Mouse (Mus musculus): ENCODE results near the gene Megf9. TPM values are rescaled to one million over a fixed set of nuclear protein-coding genes. Genes with fewer than 3 reads are reported as not detected.

The Megf9 gene
- total and polyA plus RNA-seq, 3 experiments = not detected

GRCm38 (mm10) chr4:70552120-70552519 is 17.3 kb upstream of the Megf9 start:
- no peaks in the 10 kb centered on the region for H3K9me3 ChIP-seq (replicated peaks; ENCODE audit: low read length)
- dilution Hi-C loops (cut with MboI; ENCODE audit: extremely low pct_ligation_motif_present, extremely low pct_unique_long_range_greater_than_20kb, low sequenced_read_pairs) (no loop called here), in situ Hi-C loops (cut with MboI; ENCODE audit: low pct_ligation_motif_present, low pct_unique_long_range_greater_than_20kb, low sequenced_read_pairs) (no loop called here)
- H3K9ac ChIP-seq (ENCODE audit: insufficient read depth, low read depth) = no peak overlapping the region
- DNase-seq (ENCODE audit: extremely low read depth) = peak; percentile 10
- H3K4me2 ChIP-seq (ENCODE audit: insufficient read depth, low read depth, poor library complexity, severe bottlenecking) = no peak overlapping the region
- H3K4me1 ChIP-seq (ENCODE audit: control insufficient read depth in 1 of 2, insufficient read depth in 2 of 2) = peaks cover 0 to 16% of the 10 kb centered on the region in 2 experiments; a peak in 2 of 4 replicates
- no peaks in the 10 kb centered on the region for H3K36me3 ChIP-seq (replicated peaks in 1 of 2; ENCODE audit: control insufficient read depth in 1 of 2, insufficient read depth in 1 of 2, low read length in 1 of 2)
- H3K27ac ChIP-seq (ENCODE audit: insufficient read depth, low read depth) = no peak overlapping the region
- H3K27me3 ChIP-seq (replicated peaks) = no peaks in the 10 kb centered on the region
- no peaks in the 10 kb centered on the region for H3K79me2 ChIP-seq (replicated peaks; ENCODE audit: control insufficient read depth, extremely low read depth, insufficient read depth, poor library complexity, severe bottlenecking)
- no peak overlapping the region for H3K4me3 ChIP-seq (replicated peaks in 1 of 3; ENCODE audit: low read depth in 2 of 3, low read length in 2 of 3, poor library complexity in 1 of 3)
- TF ChIP-seq PAX5 (IDR thresholded peaks at IDR 0.05; ENCODE audit: low read length) = no peak
- no peak for TF ChIP-seq JUND (conservative IDR thresholded peaks at IDR 0.05; ENCODE audit: low read depth, low read length)
- TF ChIP-seq ZNF384 (IDR thresholded peaks at IDR 0.05; ENCODE audit: low read depth, low read length) = no peak
- TF ChIP-seq GABPA (IDR thresholded peaks at IDR 0.05; ENCODE audit: insufficient replicate concordance, low read depth, low read length) = no peak
- TF ChIP-seq ETS1 (conservative IDR thresholded peaks at IDR 0.05; ENCODE audit: low read depth, low read length) = no peak
- TF ChIP-seq SMC3 (IDR thresholded peaks at IDR 0.05; ENCODE audit: low read depth, low read length) = no peak
- no peak for TF ChIP-seq RCOR1 (conservative IDR thresholded peaks at IDR 0.05; ENCODE audit: low read depth, low read length)
- no peak for TF ChIP-seq UBTF (IDR thresholded peaks at IDR 0.05; ENCODE audit: low read depth, low read length)
- no peak for TF ChIP-seq MEF2A (IDR thresholded peaks at IDR 0.05; ENCODE audit: borderline replicate concordance, low read depth, low read length)
- TF ChIP-seq E2F4 (IDR thresholded peaks at IDR 0.05; ENCODE audit: insufficient replicate concordance, low read depth, low read length) = no peak
- TF ChIP-seq ZKSCAN1 (IDR thresholded peaks at IDR 0.05; ENCODE audit: borderline replicate concordance, low read depth, low read length) = no peak
- no peak for TF ChIP-seq EP300 (IDR thresholded peaks at IDR 0.05; ENCODE audit: low read length)
- no peak for TF ChIP-seq TBP (conservative IDR thresholded peaks at IDR 0.05; ENCODE audit: low read depth, low read length)
- no peak for TF ChIP-seq NELFE (IDR thresholded peaks at IDR 0.05; ENCODE audit: low read depth, low read length)
- TF ChIP-seq JUN (IDR thresholded peaks at IDR 0.05; ENCODE audit: insufficient read depth, low read depth, low read length) = no peak
- no peak for TF ChIP-seq USF1 (IDR thresholded peaks at IDR 0.05; ENCODE audit: low read depth, low read length)
- TF ChIP-seq KAT2A (IDR thresholded peaks at IDR 0.05; ENCODE audit: insufficient replicate concordance, low read length) = no peak

- Histone ChIP-seq H3K27ac (ENCODE audit: insufficient read depth, low read depth) (no peak overlapping the region), H3K9ac (ENCODE audit: insufficient read depth, low read depth) (no peak overlapping the region), H3K27me3 (replicated peaks) (no peaks in the 10 kb centered on the region), H3K4me1 (ENCODE audit: control insufficient read depth in 1 of 2, insufficient read depth in 2 of 2) (peaks cover 0 to 12% of the 10 kb centered on the region in 2 experiments; a peak in 2 of 4 replicates), H3K4me3 (replicated peaks in 1 of 3; ENCODE audit: low read depth in 2 of 3, low read length in 2 of 3, poor library complexity in 1 of 3) (no peak overlapping the region), H3K4me2 (ENCODE audit: insufficient read depth, low read depth, poor library complexity, severe bottlenecking) (no peak overlapping the region), H3K36me3 (replicated peaks in 1 of 2; ENCODE audit: control insufficient read depth in 1 of 2, insufficient read depth in 1 of 2, low read length in 1 of 2) (no peaks in the 10 kb centered on the region), H3K79me2 (replicated peaks; ENCODE audit: control insufficient read depth, extremely low read depth, insufficient read depth, poor library complexity, severe bottlenecking) (no peaks in the 10 kb centered on the region), H3K9me3 (replicated peaks; ENCODE audit: low read length) (no peaks in the 10 kb centered on the region)
- in situ Hi-C loops (cut with MboI; ENCODE audit: low pct_ligation_motif_present, low pct_unique_long_range_greater_than_20kb, low sequenced_read_pairs) (no loop called here), dilution Hi-C loops (cut with MboI; ENCODE audit: extremely low pct_ligation_motif_present, extremely low pct_unique_long_range_greater_than_20kb, low sequenced_read_pairs) (no loop called here)
- TF ChIP-seq UBTF (IDR thresholded peaks at IDR 0.05; ENCODE audit: low read depth, low read length) = no peak
- TF ChIP-seq ETS1 (conservative IDR thresholded peaks at IDR 0.05; ENCODE audit: low read depth, low read length) = no peak
- no peak for TF ChIP-seq KAT2A (IDR thresholded peaks at IDR 0.05; ENCODE audit: insufficient replicate concordance, low read length)
- TF ChIP-seq EP300 (IDR thresholded peaks at IDR 0.05; ENCODE audit: low read length) = no peak
- TF ChIP-seq BHLHE40 (IDR thresholded peaks at IDR 0.05; ENCODE audit: low read depth, low read length) = no peak
- no peak for TF ChIP-seq CTCF (conservative IDR thresholded peaks at IDR 0.05 in 1 of 2, IDR thresholded peaks at IDR 0.05 in 1 of 2; ENCODE audit: low read depth in 2 of 2, low read length in 2 of 2)
- TF ChIP-seq MXI1 (IDR thresholded peaks at IDR 0.05; ENCODE audit: low read depth, low read length) = no peak
- TF ChIP-seq JUND (conservative IDR thresholded peaks at IDR 0.05; ENCODE audit: low read depth, low read length) = no peak
- no peak for TF ChIP-seq TBP (conservative IDR thresholded peaks at IDR 0.05; ENCODE audit: low read depth, low read length)
- no peak for TF ChIP-seq ZNF384 (IDR thresholded peaks at IDR 0.05; ENCODE audit: low read depth, low read length)
- no peak for TF ChIP-seq ZMIZ1 (IDR thresholded peaks at IDR 0.05; ENCODE audit: low read depth, low read length)
- no peak for TF ChIP-seq JUN (IDR thresholded peaks at IDR 0.05; ENCODE audit: insufficient read depth, low read depth, low read length)
- TF ChIP-seq ELF1 (IDR thresholded peaks at IDR 0.05; ENCODE audit: low read depth, low read length) = no peak
- no peak for DNase-seq (ENCODE audit: extremely low read depth)
Measured at GRCm38 (mm10) chr4:70547411-70548148, 12.8 kb upstream of the Megf9 start.

All from CH12.LX (cell line).